Mouse (Mus musculus): ENCODE results near the gene Gstp1. TPM values are rescaled to one million over a fixed set of nuclear protein-coding genes. Genes with fewer than 3 reads are reported as not detected.

Gene Gstp1
- total and polyA plus RNA-seq, 2 experiments from 2014 or later = 245 to 642 TPM

DNA sequence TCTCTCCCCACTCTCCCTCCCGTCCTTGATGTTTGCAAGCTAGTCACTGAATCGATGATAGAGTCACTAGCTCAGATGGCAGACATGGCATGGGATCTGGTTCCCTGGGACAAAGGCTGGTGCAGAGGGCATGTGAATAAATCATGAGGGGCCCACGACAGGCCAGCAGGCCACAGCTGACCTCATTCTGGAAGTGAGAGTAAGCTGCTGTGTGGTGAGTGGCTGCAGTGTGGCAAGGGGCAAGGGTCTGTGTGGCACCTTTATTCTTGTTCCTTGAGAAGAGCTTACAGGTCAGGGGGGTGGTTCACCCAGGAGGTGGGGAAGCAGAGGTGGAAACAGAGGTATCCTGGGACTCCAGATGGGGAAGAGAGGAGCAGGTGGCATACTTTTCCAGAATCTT lies 43.6 kb upstream of the Gstp1 start, which contains the start of gene Cabp2:
Cabp2 (plus strand) TSS at position 185 of the 400 bp plus-strand sequence.
- ATAC-seq (no peak), DNase-seq (no peak)
- H3K27me3 ChIP-seq (ENCODE audit: insufficient read depth, low read length) = no peaks in the 10 kb centered on the region
- no peaks in the 10 kb centered on the region for H3K36me3 ChIP-seq (ENCODE audit: insufficient read depth)
- H3K4me2 ChIP-seq (ENCODE audit: low read depth) = no peak within 1 kb of the TSS
- no peaks in the 10 kb centered on the region for H3K9me3 ChIP-seq (ENCODE audit: low read length)
- TF ChIP-seq CTCF (IDR thresholded peaks at IDR 0.05; ENCODE audit: low read depth) = no peak
- H3K4me3 ChIP-seq (ENCODE audit: low read depth, low read length) = no peak within 1 kb of the TSS
- no peak within 1 kb of the TSS for H3K27ac ChIP-seq (ENCODE audit: low read depth, low read length)
- WGBS = 56% methylated on average over 3 of the region's 3 CpGs
- H3K4me1 ChIP-seq (ENCODE audit: insufficient read depth) = no peaks in the 10 kb centered on the region
- no peak within 1 kb of the TSS for H3K9ac ChIP-seq

DNA sequence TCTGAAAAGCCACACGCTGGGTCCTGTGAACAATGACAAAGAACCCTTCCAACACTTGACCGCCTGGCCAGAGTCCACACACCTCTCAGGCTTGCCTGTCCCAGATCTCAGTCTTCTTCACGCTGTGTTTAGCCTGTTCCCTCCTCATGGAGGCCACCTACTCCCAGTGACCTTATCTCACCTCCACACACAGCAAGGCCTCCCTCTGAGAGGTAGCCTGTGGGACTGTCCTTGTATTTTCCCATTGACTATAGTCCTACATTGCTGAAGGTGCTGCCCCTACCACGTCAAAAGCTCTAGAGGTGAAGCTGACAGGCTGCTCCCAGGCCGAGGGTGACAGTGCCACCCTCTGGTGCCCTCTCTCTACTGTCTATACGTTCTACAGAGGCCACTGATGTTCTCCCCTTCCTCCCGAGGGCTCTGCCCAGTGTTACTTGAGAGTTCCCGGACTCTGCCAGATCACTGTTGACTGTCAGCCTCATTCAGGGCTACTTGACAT lies 42.8 kb upstream of the Gstp1 start:
- no peak for ATAC-seq
- WGBS = 66% methylated on average over 8 of the region's 8 CpGs

DNA sequence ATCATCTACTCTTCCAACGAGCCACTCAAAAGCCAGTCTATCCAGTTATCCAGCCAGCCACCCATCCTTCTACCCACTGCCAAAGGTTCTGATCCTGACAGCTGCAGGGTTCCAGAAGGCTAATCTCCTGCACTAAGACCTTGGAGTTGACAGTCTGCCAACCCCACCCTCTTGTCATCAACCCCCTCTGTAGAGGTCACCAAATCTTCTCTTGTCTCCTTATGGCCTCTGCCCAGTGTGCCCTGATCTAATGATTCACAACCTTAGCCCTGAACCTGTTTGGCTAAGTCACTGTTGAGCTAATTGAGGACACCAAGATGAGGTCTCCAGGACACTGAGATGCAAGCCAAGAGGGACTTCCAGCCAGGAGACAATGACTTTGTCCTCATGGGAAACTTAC lies 41.8 kb upstream of the Gstp1 start:
- 84% methylated on average over 1 of the region's 1 CpGs for WGBS
- Histone ChIP-seq H3K4me3 (ENCODE audit: low read depth, low read length) (no peak overlapping the region), H3K4me1 (ENCODE audit: insufficient read depth) (no peaks in the 10 kb centered on the region), H3K9ac (no peak overlapping the region), H3K27ac (ENCODE audit: low read depth, low read length) (no peak overlapping the region), H3K4me2 (ENCODE audit: low read depth) (no peak overlapping the region), H3K27me3 (ENCODE audit: insufficient read depth, low read length) (no peaks in the 10 kb centered on the region), H3K36me3 (ENCODE audit: insufficient read depth) (no peaks in the 10 kb centered on the region), H3K9me3 (ENCODE audit: low read length) (no peaks in the 10 kb centered on the region)
- no peak for DNase-seq
- no peak for ATAC-seq
- TF ChIP-seq CTCF (IDR thresholded peaks at IDR 0.05; ENCODE audit: low read depth) = no peak

More for the DNA sequence above, 42.8 kb upstream of the Gstp1 start:
- DNase-seq = no peak
- no peak overlapping the region for H3K9ac ChIP-seq
- no peaks in the 10 kb centered on the region for H3K27me3 ChIP-seq (ENCODE audit: insufficient read depth, low read length)
- H3K4me3 ChIP-seq (ENCODE audit: low read depth, low read length) = no peak overlapping the region
- no peak for TF ChIP-seq CTCF (IDR thresholded peaks at IDR 0.05; ENCODE audit: low read depth)
- H3K27ac ChIP-seq (ENCODE audit: low read depth, low read length) = no peak overlapping the region
- H3K4me1 ChIP-seq (ENCODE audit: insufficient read depth) = no peaks in the 10 kb centered on the region
- H3K36me3 ChIP-seq (ENCODE audit: insufficient read depth) = no peaks in the 10 kb centered on the region
- H3K4me2 ChIP-seq (ENCODE audit: low read depth) = no peak overlapping the region
- no peaks in the 10 kb centered on the region for H3K9me3 ChIP-seq (ENCODE audit: low read length)

DNA sequence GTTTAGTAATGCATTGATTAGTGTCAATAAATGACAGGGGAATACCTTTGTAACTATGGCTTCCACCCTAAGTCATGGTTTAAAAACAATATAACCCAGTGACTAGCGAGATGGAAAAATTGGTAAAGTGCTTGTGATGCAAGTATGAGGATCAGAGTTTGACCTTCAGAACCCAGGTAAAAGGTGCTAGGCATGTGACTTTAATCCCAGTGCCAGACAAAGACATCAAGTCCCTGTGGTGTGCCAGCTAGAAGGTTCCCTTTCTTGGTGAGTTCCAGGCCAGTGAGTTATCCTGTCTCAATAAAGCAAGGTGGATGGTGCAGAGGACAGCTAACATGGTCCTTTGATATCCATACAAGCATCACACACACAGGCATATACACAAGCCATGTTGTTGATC lies 37.7 kb upstream of the Gstp1 start:
- no peak overlapping the region for H3K4me3 ChIP-seq (ENCODE audit: low read depth, low read length)
- TF ChIP-seq CTCF (IDR thresholded peaks at IDR 0.05; ENCODE audit: low read depth) = no peak
- WGBS = 83% methylated on average over 1 of the region's 1 CpGs

DNA sequence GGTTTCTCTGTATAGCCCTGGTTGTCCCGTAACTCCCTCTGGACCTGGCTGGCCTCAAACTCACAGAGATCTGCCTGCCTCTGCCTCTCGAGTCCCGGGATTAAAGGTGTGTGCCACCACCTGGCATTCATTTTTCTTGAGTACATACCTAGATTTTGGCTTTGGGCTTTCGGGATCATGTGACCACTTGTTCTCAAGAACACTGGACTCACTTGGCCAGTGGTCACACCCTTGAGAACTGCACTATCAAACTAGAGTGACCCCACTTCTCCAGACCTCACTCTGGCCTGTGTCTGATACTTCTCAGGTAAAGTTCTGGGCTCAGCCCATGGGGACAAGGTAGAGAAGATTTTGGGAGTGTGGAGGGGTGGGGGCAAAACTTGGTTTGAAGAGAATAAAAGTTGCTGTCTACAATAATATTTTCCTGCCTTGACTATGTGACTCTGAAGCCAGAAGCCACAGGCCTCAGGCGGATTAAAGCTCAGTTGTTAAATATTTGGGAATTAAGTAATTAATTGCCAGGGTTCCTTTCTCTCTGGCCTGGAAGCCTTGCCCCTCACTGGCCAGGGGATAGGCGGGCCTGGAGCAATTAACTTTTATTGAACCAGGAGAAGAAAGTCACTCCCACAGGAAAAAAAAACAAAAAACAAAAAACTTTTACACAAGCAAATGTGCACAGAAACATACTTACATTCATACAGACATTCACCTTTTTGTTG lies 35.1 kb upstream of the Gstp1 start:
- WGBS = 85% methylated on average over 6 of the region's 6 CpGs
- Histone ChIP-seq H3K4me2 (ENCODE audit: low read depth) (no peak overlapping the region), H3K9ac (no peak overlapping the region), H3K27me3 (ENCODE audit: insufficient read depth, low read length) (no peaks in the 10 kb centered on the region), H3K9me3 (ENCODE audit: low read length) (no peaks in the 10 kb centered on the region), H3K4me1 (ENCODE audit: insufficient read depth) (no peaks in the 10 kb centered on the region), H3K36me3 (ENCODE audit: insufficient read depth) (no peaks in the 10 kb centered on the region), H3K27ac (ENCODE audit: low read depth, low read length) (no peak overlapping the region), H3K4me3 (ENCODE audit: low read depth, low read length) (no peak overlapping the region)
- no peak for DNase-seq
- no peak for ATAC-seq
- TF ChIP-seq CTCF (IDR thresholded peaks at IDR 0.05; ENCODE audit: low read depth) = no peak

More for the DNA sequence above, 37.7 kb upstream of the Gstp1 start:
- Histone ChIP-seq H3K27me3 (ENCODE audit: insufficient read depth, low read length) (no peaks in the 10 kb centered on the region), H3K4me2 (ENCODE audit: low read depth) (no peak overlapping the region), H3K27ac (ENCODE audit: low read depth, low read length) (no peak overlapping the region), H3K9me3 (ENCODE audit: low read length) (no peaks in the 10 kb centered on the region), H3K36me3 (ENCODE audit: insufficient read depth) (no peaks in the 10 kb centered on the region), H3K4me1 (ENCODE audit: insufficient read depth) (no peaks in the 10 kb centered on the region), H3K9ac (no peak overlapping the region)
- ATAC-seq (no peak), DNase-seq (no peak)

DNA sequence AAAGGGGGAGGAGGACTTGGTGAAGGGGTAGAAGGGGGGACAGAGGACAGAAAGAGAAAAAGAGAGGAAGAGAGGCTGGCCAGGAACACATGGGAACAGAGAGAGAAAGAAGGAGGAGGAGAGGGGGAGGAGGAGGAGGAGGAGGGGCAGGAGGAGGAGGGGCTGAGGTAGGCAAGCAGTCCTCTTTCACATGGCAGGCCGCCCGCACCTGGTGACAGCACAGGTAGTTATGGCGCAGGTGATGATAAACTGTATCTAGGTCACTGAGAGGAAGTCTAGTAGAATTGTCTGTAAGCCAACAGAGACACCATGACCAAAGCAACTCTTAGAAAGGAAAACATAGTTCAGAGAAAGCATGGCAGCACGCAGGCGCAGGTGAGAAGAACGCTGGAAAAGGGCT lies 33.6 kb upstream of the Gstp1 start:
- WGBS = 91% methylated on average over 6 of the region's 6 CpGs
- no peak for ATAC-seq
- Histone ChIP-seq H3K36me3 (ENCODE audit: insufficient read depth) (no peaks in the 10 kb centered on the region), H3K27me3 (ENCODE audit: insufficient read depth, low read length) (no peaks in the 10 kb centered on the region), H3K9me3 (ENCODE audit: low read length) (no peaks in the 10 kb centered on the region), H3K4me1 (ENCODE audit: insufficient read depth) (no peaks in the 10 kb centered on the region), H3K4me3 (ENCODE audit: low read depth, low read length) (no peak overlapping the region), H3K9ac (no peak overlapping the region), H3K4me2 (ENCODE audit: low read depth) (no peak overlapping the region), H3K27ac (ENCODE audit: low read depth, low read length) (no peak overlapping the region)
- DNase-seq = no peak
- no peak for TF ChIP-seq CTCF (IDR thresholded peaks at IDR 0.05; ENCODE audit: low read depth)

DNA sequence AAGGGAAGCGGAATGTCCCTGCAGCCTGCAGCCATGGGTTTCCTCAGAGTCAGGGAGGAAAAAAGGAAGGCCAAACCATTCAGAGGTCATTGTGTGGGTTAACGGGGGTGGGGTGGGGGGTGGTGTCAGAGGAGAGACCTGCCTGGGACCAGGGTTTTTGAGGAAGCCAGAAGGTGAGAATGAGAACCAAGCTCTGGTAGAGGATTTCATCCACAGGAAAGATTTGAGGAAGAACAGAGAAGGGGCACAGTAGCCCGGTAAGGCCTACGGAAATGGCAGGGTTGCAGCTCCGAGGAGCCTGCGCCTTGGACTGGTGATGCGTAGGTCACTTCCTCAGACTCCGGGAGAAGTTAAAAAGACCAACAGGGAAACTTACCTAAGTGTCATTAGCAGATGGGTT lies 33.0 kb upstream of the Gstp1 start:
- TF ChIP-seq CTCF (IDR thresholded peaks at IDR 0.05; ENCODE audit: low read depth) = no peak
- WGBS = 80% methylated on average over 8 of the region's 8 CpGs
- Histone ChIP-seq H3K27me3 (ENCODE audit: insufficient read depth, low read length) (no peaks in the 10 kb centered on the region), H3K9ac (no peak overlapping the region), H3K9me3 (ENCODE audit: low read length) (no peaks in the 10 kb centered on the region), H3K4me1 (ENCODE audit: insufficient read depth) (no peaks in the 10 kb centered on the region), H3K27ac (ENCODE audit: low read depth, low read length) (no peak overlapping the region), H3K4me2 (ENCODE audit: low read depth) (no peak overlapping the region), H3K4me3 (ENCODE audit: low read depth, low read length) (no peak overlapping the region), H3K36me3 (ENCODE audit: insufficient read depth) (no peaks in the 10 kb centered on the region)
- DNase-seq (no peak), ATAC-seq (no peak)
